Mouse (Mus musculus) small intestine, adult 2 months (tissue): ENCODE measurements around the gene Bub1b. TPM values are rescaled to one million over a fixed set of nuclear protein-coding genes. Genes with fewer than 3 reads are reported as not detected.
A peak's percentile ranks its signal among the peaks of the same experiment; 100 is the strongest.

Experiments used
- H3K27ac ChIP-seq: fragments of 200-500 bp; 2 replicates; pipeline ENCODE4 v1.5.1; 2012; ENCODE audit warnings: low read depth, low read length, control low read depth, inconsistent platforms; ENCODE audit not compliant: insufficient read depth
- H3K27me3 ChIP-seq: fragments of 200-500 bp; 2 replicates; pipeline ENCODE4 v1.6.1; 2012; ENCODE audit warnings: mild to moderate bottlenecking, moderate library complexity, low read length, inconsistent platforms; ENCODE audit not compliant: control insufficient read depth, insufficient read depth
- H3K36me3 ChIP-seq: fragments of 200-500 bp; 2 replicates; pipeline ENCODE4 v1.6.1; 2012; ENCODE audit warnings: mild to moderate bottlenecking, low read length, control low read depth, inconsistent platforms; ENCODE audit not compliant: control insufficient read depth, insufficient read depth
- H3K4me1 ChIP-seq: fragments of 200-500 bp; 2 replicates; pipeline ENCODE4 v1.6.1; 2012; ENCODE audit warnings: low read length, inconsistent platforms, mixed read lengths; ENCODE audit not compliant: control insufficient read depth, insufficient read depth, insufficient read length
- H3K4me3 ChIP-seq: fragments of 200-500 bp; 2 replicates; pipeline ENCODE4 v1.5.1; 2012; ENCODE audit warnings: low read depth, mild to moderate bottlenecking, control low read depth, inconsistent platforms, low read length, moderate library complexity
- CTCF ChIP-seq: fragments of 200-500 bp; IDR thresholded peaks from 2 replicates; pipeline ENCODE4 v1.5.1; 2012; ENCODE audit warnings: low read depth, mild to moderate bottlenecking, control low read depth, inconsistent platforms, low read length, moderate library complexity, mixed read lengths; ENCODE audit not compliant: insufficient replicate concordance, insufficient read length; ENCODE audit errors: extremely low read depth
- POLR2A ChIP-seq: fragments of 200-500 bp; IDR thresholded peaks from 2 replicates; pipeline ENCODE4 v1.6.1; 2012; ENCODE audit warnings: low read depth, mild to moderate bottlenecking, control low read depth, inconsistent platforms, low read length, moderate library complexity
- WGBS: fragments of 180-500 bp; shearing (Covaris S2); methylation state at CpG from one replicate; pipeline ENCODE4 v1.1.7; 2018; 5-methylcytosine and 5-hydroxymethylcytosine counted together
- polyA plus RNA-seq: library from polyadenylated mRNA; depleted of rRNA; stranded (reverse); fragments of >200 nt; gene quantifications from 2 replicates; pipeline ENCODE4 v1.2.3, GENCODE M21; 2012

Bub1b gene
- polyA plus RNA-seq, 1 experiment, result 4.1 TPM

GRCm38 (mm10) chr2:118618013-118618412, 20.0 kb downstream of the Bub1b start:
- no peak overlapping the region for H3K4me3 ChIP-seq
- WGBS, result 87% methylated on average over 5 of the region's 5 CpGs
- H3K4me1 ChIP-seq, result no peaks in the 10 kb centered on the region
- no peaks in the 10 kb centered on the region for H3K27me3 ChIP-seq
- H3K36me3 ChIP-seq, result peaks cover 24% of the 10 kb centered on the region
- TF ChIP-seq POLR2A, result no peak
- TF ChIP-seq CTCF, result no peak
- H3K27ac ChIP-seq, result no peak overlapping the region

GRCm38 (mm10) chr2:118620101-118620500, 22.1 kb downstream of the Bub1b start:
- Histone ChIP-seq H3K36me3 (peaks cover 22% of the 10 kb centered on the region), H3K4me1 (no peaks in the 10 kb centered on the region), H3K27ac (no peak overlapping the region), H3K27me3 (no peaks in the 10 kb centered on the region), H3K4me3 (no peak overlapping the region)
- TF ChIP-seq POLR2A (no peak), CTCF (no peak)
- 77% methylated on average over 2 of the region's 2 CpGs for WGBS

GRCm38 (mm10) chr2:118620608-118621007, 22.6 kb downstream of the Bub1b start:
- H3K27me3 ChIP-seq, result no peaks in the 10 kb centered on the region
- 77% methylated on average over 8 of the region's 8 CpGs for WGBS
- TF ChIP-seq POLR2A, result no peak
- no peak for TF ChIP-seq CTCF
- no peak overlapping the region for H3K27ac ChIP-seq
- no peaks in the 10 kb centered on the region for H3K4me1 ChIP-seq
- H3K36me3 ChIP-seq, result peaks cover 19% of the 10 kb centered on the region
- H3K4me3 ChIP-seq, result no peak overlapping the region

- Histone ChIP-seq H3K27ac (no peak overlapping the region), H3K4me1 (no peaks in the 10 kb centered on the region), H3K36me3 (peaks cover 29% of the 10 kb centered on the region), H3K27me3 (no peaks in the 10 kb centered on the region), H3K4me3 (no peak overlapping the region)
- WGBS, result 89% methylated on average over 6 of the region's 6 CpGs
- TF ChIP-seq POLR2A (no peak), CTCF (no peak)
Measured at GRCm38 (mm10) chr2:118629276-118629675, 31.3 kb downstream of the Bub1b start.

GRCm38 (mm10) chr2:118633441-118633840, 35.4 kb downstream of the Bub1b start:
- 87% methylated on average over 5 of the region's 5 CpGs for WGBS
- no peaks in the 10 kb centered on the region for H3K27me3 ChIP-seq
- H3K4me1 ChIP-seq, result no peaks in the 10 kb centered on the region
- no peak overlapping the region for H3K4me3 ChIP-seq
- peaks cover 20% of the 10 kb centered on the region for H3K36me3 ChIP-seq
- no peak overlapping the region for H3K27ac ChIP-seq
- TF ChIP-seq CTCF, result no peak
- no peak for TF ChIP-seq POLR2A

- Histone ChIP-seq H3K27ac (no peak overlapping the region), H3K36me3 (peaks cover 18% of the 10 kb centered on the region), H3K4me3 (no peak overlapping the region), H3K27me3 (no peaks in the 10 kb centered on the region), H3K4me1 (no peaks in the 10 kb centered on the region)
- 32% methylated on average over 5 of the region's 5 CpGs for WGBS
- TF ChIP-seq CTCF, result no peak
- TF ChIP-seq POLR2A, result no peak
Measured at GRCm38 (mm10) chr2:118637258-118637657, 39.2 kb downstream of the Bub1b start.

- Histone ChIP-seq H3K27ac (no peak overlapping the region), H3K27me3 (no peaks in the 10 kb centered on the region), H3K4me3 (no peak overlapping the region), H3K36me3 (peaks cover 16% of the 10 kb centered on the region), H3K4me1 (no peaks in the 10 kb centered on the region)
- TF ChIP-seq CTCF (peak; percentile 67; the same call in 1 of the 2 replicates), POLR2A (no peak)
- WGBS, result 34% methylated on average over 8 of the region's 8 CpGs
Measured at GRCm38 (mm10) chr2:118637888-118638526, 40.0 kb downstream of the Bub1b start.
